Mouse (Mus musculus): ENCODE measurements around the gene Tpbgl. TPM values are rescaled to one million over a fixed set of nuclear protein-coding genes. Genes with fewer than 3 reads are reported as not detected.

The Tpbgl gene
- polyA plus RNA-seq, 1 experiment from 2014 or later: 2.9 TPM

DNA sequence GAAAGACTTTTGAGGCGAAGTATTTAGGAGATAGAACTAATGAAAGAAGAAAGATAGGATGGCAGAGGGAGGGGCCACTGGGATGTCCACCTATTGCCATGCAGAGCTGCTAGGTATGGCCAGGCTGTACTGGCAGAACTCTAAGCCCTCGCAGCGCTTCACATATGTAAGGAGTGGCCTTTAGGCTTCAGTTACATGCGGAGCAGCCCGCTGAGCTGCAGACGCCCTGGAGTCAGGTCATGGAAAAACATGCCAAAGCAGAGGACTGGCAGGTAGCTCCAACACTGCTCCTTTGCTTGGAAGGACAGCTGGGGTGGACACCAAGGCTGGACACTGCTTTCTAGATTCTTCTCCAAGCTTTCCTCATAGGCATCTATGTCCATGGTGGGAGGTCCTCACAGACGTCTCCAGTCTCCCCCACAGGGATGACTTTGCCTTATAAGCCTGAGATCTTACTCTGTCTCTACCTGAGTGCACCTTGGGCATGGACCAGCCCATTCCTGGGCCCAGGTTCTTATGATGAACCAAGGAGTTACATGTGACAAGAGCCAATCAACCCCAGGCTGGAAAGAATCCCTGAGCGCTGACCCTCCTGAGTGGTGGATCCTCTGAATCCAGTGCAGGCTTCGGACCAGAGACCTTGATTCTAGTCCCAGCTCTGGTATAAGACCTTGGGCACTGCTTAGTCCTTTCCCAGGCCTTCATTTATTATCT, 36.8 kb upstream of the Tpbgl start:
- no peaks in the 10 kb centered on the region for H3K9me3 ChIP-seq
- H3K4me3 ChIP-seq: no peak overlapping the region
- H3K4me1 ChIP-seq: peaks cover 15% of the 10 kb centered on the region
- H3K9ac ChIP-seq: no peak overlapping the region
- no peaks in the 10 kb centered on the region for H3K36me3 ChIP-seq
- no peaks in the 10 kb centered on the region for H3K27me3 ChIP-seq (replicated peaks)
- ATAC-seq (ENCODE audit: low FRiP score, low read depth): no peak
- H3K4me2 ChIP-seq (replicated peaks): no peak overlapping the region
- H3K27ac ChIP-seq: no peak overlapping the region
- 89% methylated on average over 9 of the region's 9 CpGs for WGBS

DNA sequence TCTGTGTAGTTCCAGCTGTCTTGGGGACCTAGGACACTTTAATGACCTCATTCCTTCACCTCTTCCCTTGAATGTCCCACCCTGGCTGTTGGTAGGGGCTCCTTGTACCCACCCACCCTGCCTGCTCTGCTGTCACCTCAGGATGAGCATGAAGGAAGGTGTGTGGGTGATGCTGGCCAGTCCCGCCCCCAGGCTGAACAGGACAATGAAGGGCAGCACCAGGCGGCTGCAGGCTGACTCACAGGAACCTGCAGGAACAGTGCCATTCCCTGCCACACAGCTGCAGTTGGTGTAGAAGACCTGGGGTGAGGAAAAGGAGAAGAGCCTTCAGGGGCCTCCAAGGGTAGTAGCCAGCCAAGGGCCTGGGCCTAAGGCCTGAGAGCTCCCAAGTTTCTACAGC, 35.4 kb upstream of the Tpbgl start:
- no peak overlapping the region for H3K27ac ChIP-seq
- H3K4me1 ChIP-seq: peaks cover 13% of the 10 kb centered on the region; the same call in 1 of the 2 replicates
- H3K4me3 ChIP-seq: no peak overlapping the region
- no peak overlapping the region for H3K9ac ChIP-seq
- ATAC-seq (ENCODE audit: low FRiP score, low read depth): no peak
- 64% methylated on average over 2 of the region's 2 CpGs for WGBS
- H3K27me3 ChIP-seq (replicated peaks): no peaks in the 10 kb centered on the region
- H3K9me3 ChIP-seq: no peaks in the 10 kb centered on the region
- H3K4me2 ChIP-seq (replicated peaks): no peak overlapping the region
- no peaks in the 10 kb centered on the region for H3K36me3 ChIP-seq

DNA sequence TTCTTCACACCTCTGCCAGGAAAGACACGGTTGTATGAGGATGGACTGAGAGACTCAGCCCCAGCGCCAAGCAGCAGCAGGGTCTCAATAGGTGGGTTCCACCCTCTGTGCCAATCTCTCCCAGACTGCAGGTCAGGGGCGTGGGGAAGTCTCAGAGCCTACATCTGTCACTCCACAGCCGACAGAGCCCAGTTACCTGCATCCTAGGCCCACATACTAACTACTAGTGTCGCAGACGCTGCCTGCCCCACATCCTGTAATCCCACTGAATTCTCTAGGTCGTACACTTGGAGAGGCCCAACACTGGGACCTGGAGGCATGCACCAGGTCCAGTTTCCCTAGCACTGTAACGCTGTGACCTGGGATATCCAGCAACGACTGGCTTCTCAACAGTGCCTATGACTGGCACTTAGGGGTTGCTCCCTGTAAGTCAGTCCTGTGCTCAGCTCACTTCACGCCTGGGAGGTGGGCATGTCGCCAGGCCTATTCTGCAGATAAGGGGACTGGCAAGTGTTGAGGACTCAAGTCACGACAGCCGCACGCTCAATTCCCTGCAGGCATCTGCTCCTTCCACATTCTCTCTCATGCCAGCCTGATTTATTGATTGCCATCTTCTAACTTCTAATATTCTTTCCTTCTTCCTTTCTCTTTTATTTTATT, 34.8 kb upstream of the Tpbgl start:
- ATAC-seq (ENCODE audit: low FRiP score, low read depth): no peak
- Histone ChIP-seq H3K27ac (no peak overlapping the region), H3K9me3 (no peaks in the 10 kb centered on the region), H3K36me3 (no peaks in the 10 kb centered on the region), H3K27me3 (replicated peaks) (no peaks in the 10 kb centered on the region), H3K4me2 (replicated peaks) (no peak overlapping the region), H3K4me1 (peaks cover 13% of the 10 kb centered on the region; the same call in 1 of the 2 replicates), H3K4me3 (no peak overlapping the region), H3K9ac (no peak overlapping the region)
- 82% methylated on average over 14 of the region's 14 CpGs for WGBS

DNA sequence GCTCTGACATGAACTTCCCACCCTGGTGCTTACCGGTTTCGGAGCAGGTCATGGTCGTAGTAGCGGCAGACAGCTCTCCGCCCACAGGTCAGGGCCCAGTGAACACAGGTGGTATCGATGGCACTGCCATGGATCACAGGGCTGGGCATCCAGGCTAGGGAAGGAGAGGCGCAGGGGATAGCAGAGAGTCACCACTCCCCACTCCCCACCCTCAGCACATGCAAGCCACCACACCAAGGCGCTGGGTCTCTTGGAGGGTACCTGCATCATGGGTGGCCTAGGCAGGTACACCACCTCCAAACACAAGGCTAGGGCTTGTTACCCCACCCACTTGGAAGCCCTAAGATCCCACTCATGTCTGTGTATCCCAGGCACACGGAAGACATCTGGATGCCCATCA, 34.2 kb upstream of the Tpbgl start:
- H3K9ac ChIP-seq: no peak overlapping the region
- no peak overlapping the region for H3K4me2 ChIP-seq (replicated peaks)
- no peaks in the 10 kb centered on the region for H3K9me3 ChIP-seq
- peaks cover 13% of the 10 kb centered on the region; the same call in 1 of the 2 replicates for H3K4me1 ChIP-seq
- no peaks in the 10 kb centered on the region for H3K36me3 ChIP-seq
- H3K27ac ChIP-seq: no peak overlapping the region
- WGBS: 89% methylated on average over 9 of the region's 9 CpGs
- no peak for ATAC-seq (ENCODE audit: low FRiP score, low read depth)
- H3K27me3 ChIP-seq (replicated peaks): no peaks in the 10 kb centered on the region
- H3K4me3 ChIP-seq: no peak overlapping the region

DNA sequence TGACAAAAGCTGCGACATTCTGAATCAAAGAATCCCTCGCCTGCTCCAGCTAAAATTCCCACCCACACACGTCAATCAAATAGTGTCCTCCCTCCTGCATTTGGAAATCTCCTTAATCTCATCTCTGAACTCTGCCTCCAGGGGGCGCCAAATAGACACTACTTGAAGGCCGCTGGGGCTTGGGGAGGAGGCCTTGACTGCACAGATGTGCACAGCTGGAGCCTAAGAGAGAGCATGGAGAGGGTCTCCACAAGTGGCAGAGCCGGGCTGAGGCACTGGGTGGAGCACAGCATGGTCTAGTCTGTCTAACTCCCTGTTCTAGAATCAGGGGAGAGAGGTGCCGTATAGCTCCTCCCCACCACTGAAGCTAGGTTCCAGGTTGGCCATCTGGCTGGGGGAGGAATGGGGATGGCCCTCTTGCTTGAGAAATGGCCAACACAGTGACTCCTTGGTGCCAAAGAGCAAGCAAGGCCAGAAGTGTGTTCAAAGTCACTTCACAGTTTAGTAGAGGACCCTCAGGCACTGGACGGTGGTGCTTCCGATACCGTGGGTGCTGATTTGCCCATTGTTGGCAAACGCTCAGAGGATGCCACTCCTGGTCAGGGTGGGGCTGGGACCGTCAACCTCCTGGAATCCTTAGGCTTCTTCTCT, 32.6 kb upstream of the Tpbgl start:
- H3K9me3 ChIP-seq: no peaks in the 10 kb centered on the region
- no peaks in the 10 kb centered on the region for H3K36me3 ChIP-seq
- WGBS: 48% methylated on average over 12 of the region's 12 CpGs
- no peaks in the 10 kb centered on the region for H3K27me3 ChIP-seq (replicated peaks)
- H3K9ac ChIP-seq: no peak overlapping the region
- no peak overlapping the region for H3K4me2 ChIP-seq (replicated peaks)
- H3K4me3 ChIP-seq: no peak overlapping the region
- 0 out of 2 replicates have a peak, but pooled peaks have one; percentile 25 for ATAC-seq (ENCODE audit: low FRiP score, low read depth)
- 0 out of 2 replicates have a peak, but pooled peaks cover 4% of the 10 kb centered on the region for H3K4me1 ChIP-seq
- H3K27ac ChIP-seq: no peak overlapping the region

DNA sequence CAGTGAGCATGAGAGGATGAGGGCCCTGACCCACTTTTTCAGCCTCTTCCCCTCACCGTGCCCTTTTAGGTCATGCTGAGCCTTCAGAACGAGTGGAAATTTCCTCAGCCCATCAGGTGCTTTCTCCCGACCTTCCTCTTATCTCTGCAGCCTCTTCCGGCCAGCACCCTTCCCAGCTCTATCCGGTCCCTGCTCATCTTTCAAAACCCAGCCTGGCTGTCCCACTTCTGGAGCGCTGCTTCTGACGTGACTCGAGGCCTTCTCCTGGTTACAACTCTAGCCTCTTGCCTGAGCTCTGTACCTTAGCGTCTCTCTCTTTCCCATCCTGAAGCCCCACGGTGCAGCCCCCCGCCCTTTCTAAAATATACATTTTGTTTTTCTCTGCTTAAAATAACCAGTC, 27.3 kb upstream of the Tpbgl start:
- no peak overlapping the region for H3K9ac ChIP-seq
- no peak overlapping the region for H3K4me2 ChIP-seq (replicated peaks)
- no peaks in the 10 kb centered on the region for H3K4me1 ChIP-seq
- H3K9me3 ChIP-seq: no peaks in the 10 kb centered on the region
- no peak overlapping the region for H3K4me3 ChIP-seq
- no peaks in the 10 kb centered on the region for H3K36me3 ChIP-seq
- H3K27me3 ChIP-seq (replicated peaks): no peaks in the 10 kb centered on the region
- no peak for ATAC-seq (ENCODE audit: low FRiP score, low read depth)
- WGBS: 81% methylated on average over 11 of the region's 11 CpGs
- no peak overlapping the region for H3K27ac ChIP-seq

DNA sequence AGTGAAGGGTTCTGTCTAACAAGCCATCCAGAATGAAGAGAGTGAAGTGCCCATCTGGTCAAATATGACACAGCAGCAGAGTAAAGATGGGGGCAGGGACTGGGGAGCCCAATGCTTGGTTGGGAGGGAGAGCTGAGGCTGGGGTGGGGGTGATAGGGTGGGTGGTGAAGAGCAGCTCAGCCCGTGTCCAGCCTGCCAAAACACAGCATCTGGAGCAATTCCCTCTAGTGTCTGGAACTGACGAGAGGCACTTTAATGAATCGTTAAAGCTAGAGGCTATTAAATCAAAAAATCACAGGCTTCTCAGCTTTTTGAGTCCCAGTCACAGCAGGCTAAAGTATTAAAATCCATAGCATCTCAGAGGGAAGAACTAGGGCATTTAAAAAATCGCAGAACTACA, 22.7 kb upstream of the Tpbgl start:
- WGBS: 60% methylated on average over 4 of the region's 4 CpGs
- Histone ChIP-seq H3K4me3 (no peak overlapping the region), H3K4me2 (replicated peaks) (no peak overlapping the region), H3K27me3 (replicated peaks) (no peaks in the 10 kb centered on the region), H3K9me3 (no peaks in the 10 kb centered on the region), H3K9ac (no peak overlapping the region), H3K36me3 (no peaks in the 10 kb centered on the region), H3K4me1 (no peaks in the 10 kb centered on the region), H3K27ac (no peak overlapping the region)
- no peak for ATAC-seq (ENCODE audit: low FRiP score, low read depth)

DNA sequence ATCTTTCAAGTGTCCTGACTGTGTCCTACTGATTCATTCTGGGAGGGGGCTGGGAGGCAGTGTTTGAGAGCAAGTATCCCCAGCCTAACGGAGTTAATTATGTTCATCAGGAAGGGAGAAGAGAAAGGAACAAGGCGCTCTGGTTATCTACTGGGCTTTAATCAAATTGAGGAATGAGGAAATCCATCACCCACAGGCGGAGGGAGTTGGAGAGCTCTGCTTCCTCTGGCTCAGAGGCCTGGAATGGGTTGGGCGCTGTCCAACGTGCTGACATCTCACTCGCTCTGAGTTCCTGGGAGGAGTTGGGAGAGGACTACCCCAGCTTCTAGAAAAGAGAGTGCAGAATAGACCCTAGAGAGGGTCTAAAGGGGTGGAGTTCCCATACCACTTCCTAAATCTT, 21.7 kb upstream of the Tpbgl start:
- no peak overlapping the region for H3K27ac ChIP-seq
- no peaks in the 10 kb centered on the region for H3K9me3 ChIP-seq
- no peaks in the 10 kb centered on the region for H3K4me1 ChIP-seq
- H3K9ac ChIP-seq: no peak overlapping the region
- no peak for ATAC-seq (ENCODE audit: low FRiP score, low read depth)
- no peaks in the 10 kb centered on the region for H3K27me3 ChIP-seq (replicated peaks)
- H3K4me3 ChIP-seq: no peak overlapping the region
- 6% methylated on average over 6 of the region's 6 CpGs for WGBS
- no peaks in the 10 kb centered on the region for H3K36me3 ChIP-seq
- H3K4me2 ChIP-seq (replicated peaks): no peak overlapping the region

DNA sequence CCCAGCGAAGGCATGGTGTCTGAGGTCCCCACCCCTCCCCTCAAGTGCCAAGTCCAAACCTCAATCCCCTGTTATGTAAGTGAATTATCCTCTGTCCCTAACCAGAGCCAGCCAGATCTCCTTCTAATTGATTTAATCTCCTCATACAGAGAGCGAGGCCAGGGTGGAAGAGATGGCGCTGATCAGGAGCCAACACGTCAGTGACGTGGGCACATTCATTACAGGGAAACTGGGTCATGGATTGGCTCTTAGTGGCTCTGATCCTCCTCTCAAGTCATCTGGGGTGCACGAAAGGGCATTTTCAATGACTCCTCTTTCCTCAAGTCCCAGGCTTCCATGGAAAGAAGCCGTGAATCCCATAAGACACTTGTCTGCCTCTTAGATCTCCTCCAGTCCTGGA, 17.8 kb upstream of the Tpbgl start:
- H3K4me2 ChIP-seq (replicated peaks): no peak overlapping the region
- H3K9ac ChIP-seq: no peak overlapping the region
- WGBS: 81% methylated on average over 7 of the region's 7 CpGs
- no peaks in the 10 kb centered on the region for H3K36me3 ChIP-seq
- H3K27ac ChIP-seq: no peak overlapping the region
- no peaks in the 10 kb centered on the region for H3K4me1 ChIP-seq
- no peaks in the 10 kb centered on the region; the same call in 1 of the 2 replicates for H3K27me3 ChIP-seq (replicated peaks)
- no peaks in the 10 kb centered on the region for H3K9me3 ChIP-seq
- ATAC-seq (ENCODE audit: low FRiP score, low read depth): no peak
- H3K4me3 ChIP-seq: no peak overlapping the region

DNA sequence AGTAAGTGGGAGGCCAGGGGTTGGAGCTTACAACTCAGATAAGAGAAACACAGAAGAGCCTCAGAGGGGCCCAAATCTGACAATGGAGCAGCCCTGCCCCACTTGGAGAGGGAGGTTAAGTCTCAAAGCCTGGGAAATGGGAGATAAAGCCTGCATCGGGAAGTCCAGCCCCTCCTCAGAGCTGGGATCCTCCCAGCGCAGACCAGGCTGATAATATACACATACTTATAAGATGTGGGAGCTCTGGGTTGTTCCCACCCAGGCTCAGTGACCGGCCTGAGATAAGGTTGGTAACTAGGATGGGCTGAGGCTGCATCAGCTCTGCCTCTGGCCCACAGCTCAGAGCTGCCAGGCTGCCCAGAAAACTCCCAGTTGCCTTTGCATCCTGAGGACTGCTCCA, 15.2 kb upstream of the Tpbgl start:
- Histone ChIP-seq H3K4me2 (replicated peaks) (no peak overlapping the region), H3K27me3 (replicated peaks) (no peaks in the 10 kb centered on the region; the same call in 1 of the 2 replicates), H3K27ac (no peak overlapping the region), H3K9me3 (no peaks in the 10 kb centered on the region), H3K9ac (no peak overlapping the region), H3K4me3 (no peak overlapping the region), H3K4me1 (no peaks in the 10 kb centered on the region), H3K36me3 (no peaks in the 10 kb centered on the region)
- WGBS: 80% methylated on average over 3 of the region's 3 CpGs
- ATAC-seq (ENCODE audit: low FRiP score, low read depth): no peak

DNA sequence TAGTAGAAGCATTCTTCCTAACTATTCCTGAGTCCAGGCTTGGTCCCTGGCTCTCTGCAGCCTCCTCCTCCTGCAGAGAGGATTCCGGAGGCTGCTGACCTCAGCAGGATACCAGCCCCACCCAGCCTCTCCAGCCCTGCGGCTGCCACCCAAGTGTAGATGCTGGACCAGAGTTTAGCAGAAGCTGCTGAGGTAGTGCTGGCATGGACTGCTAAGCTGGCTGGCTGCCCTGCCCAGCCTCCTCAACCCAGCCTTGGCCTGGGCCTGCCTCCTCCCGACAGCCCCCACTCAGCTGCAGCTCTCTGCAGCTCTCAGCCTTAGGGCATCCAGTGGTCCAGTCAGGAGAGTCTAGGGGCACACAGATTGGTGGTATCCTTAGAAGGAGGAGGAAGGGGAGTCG, 14.3 kb upstream of the Tpbgl start:
- no peak overlapping the region for H3K9ac ChIP-seq

DNA sequence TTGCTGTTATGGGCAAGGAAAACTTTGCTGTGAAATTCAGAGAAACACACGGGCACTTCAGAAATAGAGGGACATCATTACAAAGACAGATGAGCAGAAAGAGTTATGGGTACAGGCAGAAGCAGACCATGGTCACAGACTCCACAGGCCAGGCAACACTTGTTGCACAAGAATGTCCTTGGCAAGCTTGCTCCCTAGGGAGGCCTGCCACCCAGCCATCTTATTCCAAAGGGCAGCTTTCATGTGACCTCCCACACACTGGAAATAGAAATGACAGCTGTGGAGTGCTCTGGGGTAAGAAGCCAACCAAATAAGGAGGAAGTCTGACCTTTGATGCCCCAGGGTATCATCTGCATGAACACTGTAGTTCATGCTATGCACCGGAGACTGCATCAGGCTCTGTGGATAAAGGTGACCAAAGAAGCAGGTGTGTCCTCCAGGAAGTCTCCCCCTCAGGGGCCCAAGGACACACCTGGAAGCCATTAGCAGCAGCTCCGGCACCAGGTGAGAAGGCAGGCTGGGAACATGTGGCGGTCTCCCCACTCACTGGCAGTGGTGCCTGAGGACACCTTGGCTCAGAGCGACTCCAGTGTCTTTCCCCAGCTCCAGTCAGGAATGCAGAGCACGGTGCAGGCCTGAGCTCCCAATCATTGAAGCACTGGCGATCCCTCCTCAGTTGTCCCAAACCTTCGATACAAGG, 7.2 kb upstream of the Tpbgl start:
- H3K4me3 ChIP-seq: no peak overlapping the region
- peaks cover 12% of the 10 kb centered on the region; the same call in 1 of the 2 replicates for H3K27me3 ChIP-seq (replicated peaks)

More for the DNA sequence above, 14.3 kb upstream of the Tpbgl start:
- Histone ChIP-seq H3K4me1 (no peaks in the 10 kb centered on the region), H3K27ac (no peak overlapping the region), H3K27me3 (replicated peaks) (no peaks in the 10 kb centered on the region; the same call in 1 of the 2 replicates), H3K36me3 (no peaks in the 10 kb centered on the region), H3K4me2 (replicated peaks) (no peak overlapping the region), H3K9me3 (no peaks in the 10 kb centered on the region), H3K4me3 (no peak overlapping the region)
- WGBS: 58% methylated on average over 4 of the region's 4 CpGs
- no peak for ATAC-seq (ENCODE audit: low FRiP score, low read depth)

More for the DNA sequence above, 7.2 kb upstream of the Tpbgl start:
- no peaks in the 10 kb centered on the region for H3K9me3 ChIP-seq
- no peak overlapping the region for H3K27ac ChIP-seq
- H3K9ac ChIP-seq: no peak overlapping the region
- 76% methylated on average over 8 of the region's 8 CpGs for WGBS
- H3K36me3 ChIP-seq: no peaks in the 10 kb centered on the region
- ATAC-seq (ENCODE audit: low FRiP score, low read depth): no peak
- no peaks in the 10 kb centered on the region for H3K4me1 ChIP-seq
- no peak overlapping the region for H3K4me2 ChIP-seq (replicated peaks)

All from neural tube, embryonic 12.5 days (tissue).